Mouse (Mus musculus) E14TG2a.4 (cell line): ENCODE results near the gene Thpo.

ENCODE experiments used
- H3K27me3 ChIP-seq: 2 replicates; pipeline ENCODE4 v1.6.1; 2014; ENCODE audit warnings: low read length, control low read depth; ENCODE audit not compliant: insufficient read depth
- H3K36me3 ChIP-seq: 2 replicates; pipeline ENCODE4 v1.6.1; 2014; ENCODE audit warnings: low read length, control low read depth; ENCODE audit not compliant: insufficient read depth
- H3K4me1 ChIP-seq: replicated peaks from 2 replicates; pipeline ENCODE4 v1.6.1; 2014; ENCODE audit warnings: low read depth, low read length, control low read depth
- H3K4me3 ChIP-seq: replicated peaks from 2 replicates; pipeline ENCODE4 v1.5.1; 2014; ENCODE audit warnings: mild to moderate bottlenecking, low read length
- H3K9me3 ChIP-seq: 2 replicates; pipeline ENCODE4 v1.6.1; 2014; ENCODE audit warnings: low read length, control low read depth
- CTCF ChIP-seq: conservative IDR thresholded peaks from 2 replicates; pipeline ENCODE4 v1.5.1; 2014; ENCODE audit warnings: low read length
- NANOG ChIP-seq: IDR thresholded peaks from 2 replicates; pipeline ENCODE4 v1.6.1; 2014; ENCODE audit warnings: borderline replicate concordance, low read length, mixed read lengths
- POU5F1 ChIP-seq: IDR thresholded peaks from 2 replicates; pipeline ENCODE4 v1.6.1; 2014; ENCODE audit warnings: low read length, borderline replicate concordance

Thpo gene

GRCm38 (mm10) chr16:20714307-20715080 lies 19.8 kb downstream of the Thpo start:
- Histone ChIP-seq H3K4me3 (peak overlapping the region; percentile 88), H3K9me3 (peaks cover 29% of the 10 kb centered on the region), H3K4me1 (peaks cover 62% of the 10 kb centered on the region), H3K27me3 (no peaks in the 10 kb centered on the region), H3K36me3 (peaks cover 46% of the 10 kb centered on the region)
- TF ChIP-seq NANOG (no peak), POU5F1 (no peak), CTCF (no peak)

- peak overlapping the region; percentile 23; the same call in 1 of the 2 replicates for H3K4me3 ChIP-seq
- H3K36me3 ChIP-seq = peaks cover 60% of the 10 kb centered on the region
- no peaks in the 10 kb centered on the region for H3K27me3 ChIP-seq
- peaks cover 32% of the 10 kb centered on the region for H3K9me3 ChIP-seq
- TF ChIP-seq CTCF = no peak
- no peak for TF ChIP-seq POU5F1
- no peak for TF ChIP-seq NANOG
- peaks cover 69% of the 10 kb centered on the region for H3K4me1 ChIP-seq
Observed at GRCm38 (mm10) chr16:20712889-20713288, 21.4 kb downstream of the Thpo start.

GRCm38 (mm10) chr16:20712190-20712589 lies 22.1 kb downstream of the Thpo start:
- H3K4me1 ChIP-seq = peaks cover 75% of the 10 kb centered on the region
- no peak overlapping the region for H3K4me3 ChIP-seq
- H3K36me3 ChIP-seq = peaks cover 67% of the 10 kb centered on the region
- TF ChIP-seq CTCF (no peak), POU5F1 (no peak)
- H3K27me3 ChIP-seq = no peaks in the 10 kb centered on the region
- peaks cover 32% of the 10 kb centered on the region for H3K9me3 ChIP-seq

- peaks cover 32% of the 10 kb centered on the region for H3K9me3 ChIP-seq
- H3K4me3 ChIP-seq = no peak overlapping the region
- H3K27me3 ChIP-seq = no peaks in the 10 kb centered on the region
- TF ChIP-seq NANOG = no peak
- no peak for TF ChIP-seq CTCF
- TF ChIP-seq POU5F1 = no peak
- peaks cover 84% of the 10 kb centered on the region for H3K4me1 ChIP-seq
- peaks cover 81% of the 10 kb centered on the region for H3K36me3 ChIP-seq
Observed at GRCm38 (mm10) chr16:20710810-20711209, 23.5 kb downstream of the Thpo start.

- Histone ChIP-seq H3K4me3 (no peak overlapping the region), H3K9me3 (peaks cover 32% of the 10 kb centered on the region)
- TF ChIP-seq NANOG = no peak
- TF ChIP-seq CTCF = no peak
- no peak for TF ChIP-seq POU5F1
Observed at GRCm38 (mm10) chr16:20710370-20710769, 23.9 kb downstream of the Thpo start.

GRCm38 (mm10) chr16:20708939-20709734 lies 25.2 kb downstream of the Thpo start:
- H3K9me3 ChIP-seq = peaks cover 32% of the 10 kb centered on the region
- TF ChIP-seq NANOG (no peak), CTCF (peak; percentile 63), POU5F1 (no peak)
- H3K27me3 ChIP-seq = no peaks in the 10 kb centered on the region
- peaks cover 98% of the 10 kb centered on the region for H3K36me3 ChIP-seq
- no peak overlapping the region for H3K4me3 ChIP-seq
- H3K4me1 ChIP-seq = peaks cover 85% of the 10 kb centered on the region

More at GRCm38 (mm10) chr16:20710370-20710769, 23.9 kb downstream of the Thpo start:
- no peaks in the 10 kb centered on the region for H3K27me3 ChIP-seq
- H3K36me3 ChIP-seq = peaks cover 85% of the 10 kb centered on the region
- peaks cover 85% of the 10 kb centered on the region for H3K4me1 ChIP-seq

- Histone ChIP-seq H3K4me3 (0 out of 2 replicates have a peak overlapping the region, but pooled peaks have one; percentile 13), H3K36me3 (peaks cover 100% of the 10 kb centered on the region), H3K4me1 (peaks cover 85% of the 10 kb centered on the region), H3K9me3 (peaks cover 32% of the 10 kb centered on the region), H3K27me3 (no peaks in the 10 kb centered on the region)
- no peak for TF ChIP-seq CTCF
- TF ChIP-seq POU5F1 = no peak
- no peak for TF ChIP-seq NANOG
Observed at GRCm38 (mm10) chr16:20708220-20708938, 25.9 kb downstream of the Thpo start.
